ENCODE assay signal across 8 mouse cellular contexts in genomic region chr6:99666318-99667171, GRCm38 (mm10). TPM values are rescaled to one million over a fixed set of nuclear protein-coding genes. Genes with fewer than 3 reads are reported as not detected.
A peak's percentile ranks its signal among the peaks of the same experiment; 100 is the strongest.
DNase-seq lines count a peak whose midpoint lies in the region; ATAC-seq and TF ChIP-seq lines count a peak whose summit lies in the region.

Gene Eif4e3, minus strand, starts transcription at chr6:99666771.
Gene Gm20696, minus strand, starts transcription at chr6:99666797.

- TF ChIP-seq POLR2A in myocyte (IDR thresholded peaks at IDR 0.05; ENCODE audit: insufficient read length, low read depth): peak; percentile 85

- H3K9me3 ChIP-seq in intestine, embryonic 14.5 days (ENCODE audit: control insufficient read depth, low read length): no peaks in the 10 kb centered on the region
- H3K9me3 ChIP-seq in liver, embryonic 13.5 days (replicated peaks): no peaks in the 10 kb centered on the region

- H3ac ChIP-seq in myocyte (ENCODE audit: control insufficient read depth, insufficient read length): peak within 1 kb of the TSS; percentile 49

- peak within 1 kb of the TSS; percentile 69 for H3K4me3 ChIP-seq in intestine, embryonic 14.5 days (ENCODE audit: low read depth, low read length)
- peak within 1 kb of the TSS; percentile 62 for H3K4me3 ChIP-seq in liver, embryonic 13.5 days (replicated peaks)
- peak within 1 kb of the TSS; percentile 44 for H3K4me3 ChIP-seq in myocyte

- WGBS in intestine, embryonic 14.5 days: 0% methylated on average over 63 of the region's 75 CpGs
- under 1% methylated on average over 51 of the region's 75 CpGs for WGBS in liver, embryonic 13.5 days (ENCODE audit: insufficient replicate concordance)

- ATAC-seq in intestine, embryonic 14.5 days (replicated peaks; ENCODE audit: low FRiP score, low TSS enrichment, low read depth): peak; percentile 85
- ATAC-seq in liver, embryonic 13.5 days (ENCODE audit: low read depth): peak; percentile 51

- peaks cover 8% of the 10 kb centered on the region; the same call in 1 of the 2 replicates for H3K4me1 ChIP-seq in intestine, embryonic 14.5 days (replicated peaks; ENCODE audit: control insufficient read depth, insufficient read depth, low read length)
- H3K4me1 ChIP-seq in liver, embryonic 13.5 days (replicated peaks): peaks cover 10% of the 10 kb centered on the region; the same call in 1 of the 2 replicates

- no peaks in the 10 kb centered on the region for H3K36me3 ChIP-seq in intestine, embryonic 14.5 days (ENCODE audit: control insufficient read depth, insufficient read depth, low read length)
- no peaks in the 10 kb centered on the region for H3K36me3 ChIP-seq in liver, embryonic 13.5 days
- no peaks in the 10 kb centered on the region for H3K36me3 ChIP-seq in myocyte (ENCODE audit: control insufficient read depth, insufficient read depth)

- peak within 1 kb of the TSS; percentile 89 for H3K4me2 ChIP-seq in intestine, embryonic 14.5 days (ENCODE audit: low read length)
- peak within 1 kb of the TSS; percentile 74 for H3K4me2 ChIP-seq in liver, embryonic 13.5 days
- peak within 1 kb of the TSS; percentile 94 for H3K4me2 ChIP-seq in myocyte (ENCODE audit: low read depth)

- peak within 1 kb of the TSS; percentile 76 for H3K9ac ChIP-seq in intestine, embryonic 14.5 days (ENCODE audit: low read length)
- peak within 1 kb of the TSS; percentile 56 for H3K9ac ChIP-seq in liver, embryonic 13.5 days

- H3K27me3 ChIP-seq in intestine, embryonic 14.5 days (replicated peaks; ENCODE audit: control insufficient read depth, insufficient read depth, low read length): no peaks in the 10 kb centered on the region
- H3K27me3 ChIP-seq in liver, embryonic 13.5 days: peaks cover 46% of the 10 kb centered on the region
- no peaks in the 10 kb centered on the region for H3K27me3 ChIP-seq in myocyte (ENCODE audit: control insufficient read depth, insufficient read depth, insufficient read length)

- no peaks in the 10 kb centered on the region for H3K79me2 ChIP-seq in myocyte (ENCODE audit: control insufficient read depth, insufficient read depth)

- H3K27ac ChIP-seq in intestine, embryonic 14.5 days (ENCODE audit: low read depth): peak within 1 kb of the TSS; percentile 57; the same call in 1 of the 2 replicates
- H3K27ac ChIP-seq in liver, embryonic 13.5 days: no peak within 1 kb of the TSS

- DNase-seq in right cerebral cortex, postnatal 4 days: peak; percentile 38
- no peak for DNase-seq in right cerebral cortex, postnatal 25 days
- peak; percentile 82 to 89 for DNase-seq in cerebellum, postnatal 36 days
- DNase-seq in gastrocnemius, postnatal 4 days (ENCODE audit: low spot score in 2 of 2): peak; percentile 49 to 62
- DNase-seq in intestine, embryonic 14.5 days (ENCODE audit: low spot score): peak; percentile 81
- no peak for DNase-seq in liver, embryonic 13.5 days
- DNase-seq in thymus, postnatal 25 days: peak; percentile 60

TF ChIP-seq in myocyte, 11 proteins besides CTCF, POLR2A, EP300 and RAD21:
- no peak for TF ChIP-seq CEBPB (IDR thresholded peaks at IDR 0.05; ENCODE audit: insufficient read depth, poor library complexity, severe bottlenecking)
- TF ChIP-seq MYOD1 (IDR thresholded peaks at IDR 0.05; ENCODE audit: control insufficient read depth in 1 of 3, insufficient read length in 2 of 3, low read depth in 2 of 3): peak in 2 of 3 experiments; percentile 15 to 29
- TF ChIP-seq POLR2AphosphoS2 (IDR thresholded peaks at IDR 0.05; ENCODE audit: insufficient read length, low read depth): peak; percentile 46
- peak in 1 of 3 experiments; percentile 36 for TF ChIP-seq MYOG (IDR thresholded peaks at IDR 0.05; ENCODE audit: control insufficient read depth in 1 of 3, insufficient read depth in 1 of 3, insufficient read length in 2 of 3, low read depth in 2 of 3)
- TF ChIP-seq E2F4 (IDR thresholded peaks at IDR 0.05; ENCODE audit: insufficient read depth): no peak

RNA-seq across cellular contexts. Expression of gene Eif4e3, which starts in this region (rescaled TPM):
- total RNA-seq in gastrocnemius, postnatal 4 days (2021): 10 to 100 TPM; 11.3 to 12.1 TPM
- 14.5 and 16.3 TPM in 2 replicates for polyA plus RNA-seq in intestine, embryonic 14.5 days (2014; fragmentation: Nextera tagmentation; extraction: Ambion mirVana)
- polyA plus RNA-seq in liver, embryonic 13.5 days (2015; fragmentation: Nextera tagmentation; extraction: Ambion mirVana): 1.9 TPM in 2 replicates
- polyA plus RNA-seq in myocyte (2012; fragmentation: generic; extraction: Trizol): 6.1 TPM

RNA-seq across cellular contexts. Expression of gene Gm20696, which starts in this region (rescaled TPM):
- total RNA-seq in gastrocnemius, postnatal 4 days (2021): 1 to 10 TPM; 4.1 to 5.4 TPM
- polyA plus RNA-seq in intestine, embryonic 14.5 days (2014; fragmentation: Nextera tagmentation; extraction: Ambion mirVana): 5.1 and 6.9 TPM in 2 replicates
- 0.42 and 0.58 TPM in 2 replicates for polyA plus RNA-seq in liver, embryonic 13.5 days (2015; fragmentation: Nextera tagmentation; extraction: Ambion mirVana)
- 0.13 TPM for polyA plus RNA-seq in myocyte (2012; fragmentation: generic; extraction: Trizol)

Comparison
In these comparisons a context has a peak if more than half of its experiments do, and no peak if none do; other contexts are left out.
1. DNase-seq: peak in right cerebral cortex, postnatal 4 days (single experiment), cerebellum, postnatal 36 days (2 of 2), gastrocnemius, postnatal 4 days (2 of 2), intestine, embryonic 14.5 days (single experiment) and thymus, postnatal 25 days (single experiment); none in right cerebral cortex, postnatal 25 days (single experiment) and liver, embryonic 13.5 days (single experiment).
2. Peak in every context shown above with its lines, with median percentiles within 50 percentile points of each other: H3K4me2 ChIP-seq and H3K4me3 ChIP-seq.